Mouse (Mus musculus) lung, postnatal 0 days (tissue): Measurements from ENCODE around the gene Trak2.

Experiments used
- CTCF ChIP-seq: IDR thresholded peaks from 2 replicates; pipeline ENCODE4 v1.5.1; 2016; ENCODE audit warnings: antibody characterized with exemption, mild to moderate bottlenecking
- EP300 ChIP-seq: IDR thresholded peaks from 2 replicates; pipeline ENCODE4 v1.6.1; 2016; ENCODE audit warnings: antibody characterized with exemption, mild to moderate bottlenecking, control low read depth

DNA sequence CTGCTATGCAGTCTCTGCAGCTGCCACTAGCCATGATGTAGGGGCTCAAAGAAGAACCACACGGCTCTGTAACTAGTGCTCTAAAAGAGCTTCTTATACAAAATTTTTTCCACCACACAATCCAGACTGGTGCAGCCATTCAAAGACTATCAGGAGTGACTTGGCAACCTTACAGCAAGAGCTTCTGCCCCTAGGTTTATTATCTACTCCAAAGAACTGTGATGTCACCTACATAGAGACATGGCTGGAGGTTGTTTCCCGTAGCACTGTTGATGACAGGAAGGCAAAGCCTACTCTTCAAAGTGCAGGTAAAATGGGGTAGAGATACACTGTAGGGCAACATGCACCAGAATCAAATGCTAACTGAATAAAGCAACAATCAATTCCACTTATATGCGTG is 17.5 kb downstream of the Trak2 start:
- no peak for TF ChIP-seq CTCF
- TF ChIP-seq EP300 = no peak
